Mouse (Mus musculus): ENCODE results near the gene Nr4a1. TPM values are rescaled to one million over a fixed set of nuclear protein-coding genes. Genes with fewer than 3 reads are reported as not detected.

Nr4a1 gene
- polyA plus RNA-seq, 1 experiment from 2014 or later, result 13.5 TPM

GRCm38 (mm10) chr15:101230995-101231647, 22.9 kb upstream of the Nr4a1 start:
- Histone ChIP-seq H3K9me3 (replicated peaks; ENCODE audit: control insufficient read depth, low read length) (no peaks in the 10 kb centered on the region), H3K36me3 (ENCODE audit: control insufficient read depth, insufficient read depth) (peaks cover 19% of the 10 kb centered on the region), H3K4me3 (ENCODE audit: low read length) (peak overlapping the region; percentile 31), H3K27ac (ENCODE audit: low read length) (no peak overlapping the region), H3K27me3 (ENCODE audit: control insufficient read depth, insufficient read depth, low read length) (no peaks in the 10 kb centered on the region), H3K9ac (ENCODE audit: low read length) (peak overlapping the region; percentile 57), H3K4me1 (ENCODE audit: control insufficient read depth, insufficient read depth, low read length) (peaks cover 22% of the 10 kb centered on the region), H3K4me2 (ENCODE audit: low read depth, low read length) (peak overlapping the region; percentile 58)
- WGBS, result 73% methylated on average over 23 of the region's 23 CpGs
- ATAC-seq (replicated peaks; ENCODE audit: extremely low read depth, insufficient read depth, low FRiP score), result no peak

GRCm38 (mm10) chr15:101231648-101232180, 22.4 kb upstream of the Nr4a1 start:
- Histone ChIP-seq H3K27ac (ENCODE audit: low read length) (no peak overlapping the region), H3K9ac (ENCODE audit: low read length) (peak overlapping the region; percentile 57), H3K27me3 (ENCODE audit: control insufficient read depth, insufficient read depth, low read length) (no peaks in the 10 kb centered on the region), H3K4me3 (ENCODE audit: low read length) (peak overlapping the region; percentile 31), H3K4me2 (ENCODE audit: low read depth, low read length) (peak overlapping the region; percentile 58), H3K4me1 (ENCODE audit: control insufficient read depth, insufficient read depth, low read length) (peaks cover 23% of the 10 kb centered on the region), H3K9me3 (replicated peaks; ENCODE audit: control insufficient read depth, low read length) (no peaks in the 10 kb centered on the region), H3K36me3 (ENCODE audit: control insufficient read depth, insufficient read depth) (peaks cover 19% of the 10 kb centered on the region)
- ATAC-seq (replicated peaks; ENCODE audit: extremely low read depth, insufficient read depth, low FRiP score), result no peak
- 55% methylated on average over 54 of the region's 56 CpGs for WGBS

GRCm38 (mm10) chr15:101232607-101233006, 21.5 kb upstream of the Nr4a1 start:
- peaks cover 23% of the 10 kb centered on the region for H3K4me1 ChIP-seq (ENCODE audit: control insufficient read depth, insufficient read depth, low read length)
- H3K4me2 ChIP-seq (ENCODE audit: low read depth, low read length), result no peak overlapping the region
- WGBS, result 62% methylated on average over 4 of the region's 4 CpGs
- no peak for ATAC-seq (replicated peaks; ENCODE audit: extremely low read depth, insufficient read depth, low FRiP score)
- no peaks in the 10 kb centered on the region for H3K27me3 ChIP-seq (ENCODE audit: control insufficient read depth, insufficient read depth, low read length)
- H3K36me3 ChIP-seq (ENCODE audit: control insufficient read depth, insufficient read depth), result peaks cover 17% of the 10 kb centered on the region
- no peak overlapping the region for H3K4me3 ChIP-seq (ENCODE audit: low read length)
- peak overlapping the region; percentile 13 for H3K27ac ChIP-seq (ENCODE audit: low read length)
- no peaks in the 10 kb centered on the region for H3K9me3 ChIP-seq (replicated peaks; ENCODE audit: control insufficient read depth, low read length)
- H3K9ac ChIP-seq (ENCODE audit: low read length), result no peak overlapping the region

- Histone ChIP-seq H3K4me2 (ENCODE audit: low read depth, low read length) (no peak overlapping the region), H3K27me3 (ENCODE audit: control insufficient read depth, insufficient read depth, low read length) (no peaks in the 10 kb centered on the region), H3K9ac (ENCODE audit: low read length) (no peak overlapping the region), H3K36me3 (ENCODE audit: control insufficient read depth, insufficient read depth) (peaks cover 17% of the 10 kb centered on the region), H3K27ac (ENCODE audit: low read length) (peak overlapping the region; percentile 13), H3K9me3 (replicated peaks; ENCODE audit: control insufficient read depth, low read length) (no peaks in the 10 kb centered on the region), H3K4me3 (ENCODE audit: low read length) (no peak overlapping the region), H3K4me1 (ENCODE audit: control insufficient read depth, insufficient read depth, low read length) (peaks cover 23% of the 10 kb centered on the region)
- no peak for ATAC-seq (replicated peaks; ENCODE audit: extremely low read depth, insufficient read depth, low FRiP score)
- 71% methylated on average over 3 of the region's 3 CpGs for WGBS
These were observed 20.9 kb upstream of the Nr4a1 start for GRCm38 (mm10) chr15:101233183-101233582.

- H3K9me3 ChIP-seq (replicated peaks; ENCODE audit: control insufficient read depth, low read length), result no peaks in the 10 kb centered on the region
- H3K9ac ChIP-seq (ENCODE audit: low read length), result no peak overlapping the region
- H3K36me3 ChIP-seq (ENCODE audit: control insufficient read depth, insufficient read depth), result peaks cover 17% of the 10 kb centered on the region
- H3K4me2 ChIP-seq (ENCODE audit: low read depth, low read length), result no peak overlapping the region
- 32% methylated on average over 11 of the region's 11 CpGs for WGBS
- no peak for ATAC-seq (replicated peaks; ENCODE audit: extremely low read depth, insufficient read depth, low FRiP score)
- H3K27ac ChIP-seq (ENCODE audit: low read length), result peak overlapping the region; percentile 13
- no peak overlapping the region for H3K4me3 ChIP-seq (ENCODE audit: low read length)
- H3K27me3 ChIP-seq (ENCODE audit: control insufficient read depth, insufficient read depth, low read length), result no peaks in the 10 kb centered on the region
- H3K4me1 ChIP-seq (ENCODE audit: control insufficient read depth, insufficient read depth, low read length), result peaks cover 21% of the 10 kb centered on the region
These were observed 20.3 kb upstream of the Nr4a1 start for GRCm38 (mm10) chr15:101233641-101234275.

- WGBS, result 65% methylated on average over 10 of the region's 10 CpGs
- H3K9me3 ChIP-seq (replicated peaks; ENCODE audit: control insufficient read depth, low read length), result no peaks in the 10 kb centered on the region
- no peak overlapping the region for H3K4me3 ChIP-seq (ENCODE audit: low read length)
- H3K9ac ChIP-seq (ENCODE audit: low read length), result no peak overlapping the region
- H3K36me3 ChIP-seq (ENCODE audit: control insufficient read depth, insufficient read depth), result peaks cover 12% of the 10 kb centered on the region
- no peaks in the 10 kb centered on the region for H3K27me3 ChIP-seq (ENCODE audit: control insufficient read depth, insufficient read depth, low read length)
- no peak for ATAC-seq (replicated peaks; ENCODE audit: extremely low read depth, insufficient read depth, low FRiP score)
- peak overlapping the region; percentile 25 for H3K27ac ChIP-seq (ENCODE audit: low read length)
- H3K4me1 ChIP-seq (ENCODE audit: control insufficient read depth, insufficient read depth, low read length), result peaks cover 26% of the 10 kb centered on the region
- H3K4me2 ChIP-seq (ENCODE audit: low read depth, low read length), result no peak overlapping the region
These were observed 19.3 kb upstream of the Nr4a1 start for GRCm38 (mm10) chr15:101234611-101235341.

- no peak overlapping the region for H3K4me3 ChIP-seq (ENCODE audit: low read length)
- 0 out of 2 replicates have a peak overlapping the region, but pooled peaks have one; percentile 1 for H3K9ac ChIP-seq (ENCODE audit: low read length)
- ATAC-seq (replicated peaks; ENCODE audit: extremely low read depth, insufficient read depth, low FRiP score), result no peak; the same call in 1 of the 2 replicates
- H3K27me3 ChIP-seq (ENCODE audit: control insufficient read depth, insufficient read depth, low read length), result no peaks in the 10 kb centered on the region
- peak overlapping the region; percentile 24; the same call in 1 of the 2 replicates for H3K27ac ChIP-seq (ENCODE audit: low read length)
- H3K36me3 ChIP-seq (ENCODE audit: control insufficient read depth, insufficient read depth), result peaks cover 10% of the 10 kb centered on the region
- H3K9me3 ChIP-seq (replicated peaks; ENCODE audit: control insufficient read depth, low read length), result no peaks in the 10 kb centered on the region
- no peak overlapping the region for H3K4me2 ChIP-seq (ENCODE audit: low read depth, low read length)
- H3K4me1 ChIP-seq (ENCODE audit: control insufficient read depth, insufficient read depth, low read length), result peaks cover 30% of the 10 kb centered on the region
- WGBS, result 41% methylated on average over 5 of the region's 5 CpGs
These were observed 18.7 kb upstream of the Nr4a1 start for GRCm38 (mm10) chr15:101235342-101235698.

GRCm38 (mm10) chr15:101235728-101236327, 18.2 kb upstream of the Nr4a1 start:
- H3K27me3 ChIP-seq (ENCODE audit: control insufficient read depth, insufficient read depth, low read length), result no peaks in the 10 kb centered on the region
- no peak overlapping the region for H3K4me3 ChIP-seq (ENCODE audit: low read length)
- H3K27ac ChIP-seq (ENCODE audit: low read length), result peak overlapping the region; percentile 30; the same call in 1 of the 2 replicates
- H3K9me3 ChIP-seq (replicated peaks; ENCODE audit: control insufficient read depth, low read length), result no peaks in the 10 kb centered on the region
- H3K9ac ChIP-seq (ENCODE audit: low read length), result peak overlapping the region; percentile 1; the same call in 1 of the 2 replicates
- peak overlapping the region; percentile 38 for H3K4me2 ChIP-seq (ENCODE audit: low read depth, low read length)
- peaks cover 5% of the 10 kb centered on the region for H3K36me3 ChIP-seq (ENCODE audit: control insufficient read depth, insufficient read depth)
- WGBS, result 29% methylated on average over 12 of the region's 12 CpGs
- H3K4me1 ChIP-seq (ENCODE audit: control insufficient read depth, insufficient read depth, low read length), result peaks cover 32% of the 10 kb centered on the region
- no peak for ATAC-seq (replicated peaks; ENCODE audit: extremely low read depth, insufficient read depth, low FRiP score)

Data from heart, embryonic 16.5 days (tissue).